Mouse (Mus musculus) liver, postnatal 0 days (tissue): ENCODE measurements at regions not wholly inside any gene's neighbourhood (a gene's known extent, or its start where the extent isn't known, plus 50 kb on each side); places are given as distances from the start of the nearest gene placed in this dataset.
A peak's percentile ranks its signal among the peaks of the same experiment; 100 is the strongest.

Experiments
- ATAC-seq: fragments of 200-750 bp; cut with Nextera tagmentation; 2 replicates; pipeline ENCODE4 v1.8.0; 2017; ENCODE audit warnings: mild to moderate bottlenecking, moderate library complexity
- DNase-seq: peaks from one replicate; pipeline ENCODE4 v3.0.0-alpha.2; 2016
- H3K27ac ChIP-seq: fragments of 300-500 bp; sonication (generic); 2 replicates; pipeline ENCODE4 v1.5.1; 2014; ENCODE audit warnings: antibody characterized with exemption, moderate library complexity, mild to moderate bottlenecking, low read depth
- H3K27me3 ChIP-seq: fragments of 300-500 bp; sonication (generic); 2 replicates; pipeline ENCODE4 v1.6.1; 2014; ENCODE audit warnings: low read length, control low read depth, mixed read lengths; ENCODE audit not compliant: insufficient read depth
- H3K36me3 ChIP-seq: fragments of 300-500 bp; sonication (generic); replicated peaks from 2 replicates; pipeline ENCODE4 v1.6.1; 2014; ENCODE audit warnings: mild to moderate bottlenecking, control low read depth, low read length, moderate library complexity, mixed read lengths; ENCODE audit not compliant: insufficient read depth
- H3K4me1 ChIP-seq: fragments of 300-500 bp; sonication (generic); 2 replicates; pipeline ENCODE4 v1.6.1; 2014; ENCODE audit warnings: antibody characterized with exemption, mild to moderate bottlenecking, control low read depth; ENCODE audit not compliant: insufficient read depth
- H3K4me2 ChIP-seq: fragments of 300-500 bp; sonication (generic); 2 replicates; pipeline ENCODE4 v1.6.1; 2014; ENCODE audit warnings: low read depth, mild to moderate bottlenecking, low read length, moderate library complexity, mixed read lengths
- H3K4me3 ChIP-seq: fragments of 300-500 bp; sonication (generic); 2 replicates; pipeline ENCODE4 v1.5.1; 2014; ENCODE audit warnings: low read depth, low read length
- H3K9ac ChIP-seq: fragments of 300-500 bp; sonication (generic); replicated peaks from 2 replicates; pipeline ENCODE4 v1.6.1; 2014; ENCODE audit warnings: mild to moderate bottlenecking, moderate library complexity
- H3K9me3 ChIP-seq: fragments of 300-500 bp; sonication (generic); 2 replicates; pipeline ENCODE4 v1.6.1; 2016; ENCODE audit warnings: mild to moderate bottlenecking, control low read depth, low read length, mixed read lengths
- CTCF ChIP-seq: sonication (generic); IDR thresholded peaks from 2 replicates; pipeline ENCODE4 v1.5.1; 2016; ENCODE audit warnings: antibody characterized with exemption, low read depth
- EP300 ChIP-seq: IDR thresholded peaks from 2 replicates; pipeline ENCODE4 v1.6.1; 2016; ENCODE audit warnings: antibody characterized with exemption, low read depth, mild to moderate bottlenecking
- WGBS: fragments of 180-500 bp; shearing (Covaris S2); extraction: QIAGEN DNeasy Blood & Tissue Kit; methylation state at CpG from one replicate; pipeline ENCODE4 v1.1.7; 2014; ENCODE audit not compliant: insufficient replicate concordance; 5-methylcytosine and 5-hydroxymethylcytosine counted together

GRCm38 (mm10) chr5:97300861-97301260, 91.3 kb downstream of the Naa11 start:
- no peak for TF ChIP-seq EP300
- TF ChIP-seq CTCF, result no peak
- no peak overlapping the region for H3K4me3 ChIP-seq
- WGBS, result 71% methylated on average over 5 of the region's 5 CpGs
- H3K4me1 ChIP-seq, result no peaks in the 10 kb centered on the region
- H3K9me3 ChIP-seq, result no peaks in the 10 kb centered on the region
- ATAC-seq, result no peak
- H3K27me3 ChIP-seq, result no peaks in the 10 kb centered on the region
- no peaks in the 10 kb centered on the region for H3K36me3 ChIP-seq
- no peak overlapping the region for H3K27ac ChIP-seq
- no peak overlapping the region for H3K9ac ChIP-seq
- no peak overlapping the region for H3K4me2 ChIP-seq
- no peak for DNase-seq

- no peak overlapping the region for H3K27ac ChIP-seq
- no peak for ATAC-seq
Observed at GRCm38 (mm10) chr5:97300114-97300840, 91.9 kb downstream of the Naa11 start.

GRCm38 (mm10) chr5:97299631-97300030, 92.5 kb downstream of the Naa11 start:
- H3K4me1 ChIP-seq, result no peaks in the 10 kb centered on the region

More at GRCm38 (mm10) chr5:97300114-97300840, 91.9 kb downstream of the Naa11 start:
- Histone ChIP-seq H3K4me2 (no peak overlapping the region), H3K4me1 (no peaks in the 10 kb centered on the region), H3K36me3 (no peaks in the 10 kb centered on the region), H3K27me3 (no peaks in the 10 kb centered on the region), H3K4me3 (no peak overlapping the region), H3K9ac (no peak overlapping the region), H3K9me3 (no peaks in the 10 kb centered on the region)
- DNase-seq, result no peak
- 64% methylated on average over 6 of the region's 6 CpGs for WGBS
- TF ChIP-seq CTCF (no peak), EP300 (peak; percentile 40; the same call in 1 of the 2 replicates)

GRCm38 (mm10) chr5:97296213-97296612, 96.0 kb downstream of the Naa11 start:
- H3K9me3 ChIP-seq, result no peaks in the 10 kb centered on the region
- ATAC-seq, result no peak
- no peak overlapping the region for H3K27ac ChIP-seq
- no peak for DNase-seq
- TF ChIP-seq CTCF, result no peak
- TF ChIP-seq EP300, result no peak
- H3K4me3 ChIP-seq, result no peak overlapping the region
- no peaks in the 10 kb centered on the region for H3K4me1 ChIP-seq
- no peak overlapping the region for H3K9ac ChIP-seq
- H3K36me3 ChIP-seq, result no peaks in the 10 kb centered on the region
- no peak overlapping the region for H3K4me2 ChIP-seq
- WGBS, result 52% methylated on average over 3 of the region's 3 CpGs
- no peaks in the 10 kb centered on the region for H3K27me3 ChIP-seq

More at GRCm38 (mm10) chr5:97299631-97300030, 92.5 kb downstream of the Naa11 start:
- no peak overlapping the region for H3K4me2 ChIP-seq
- no peaks in the 10 kb centered on the region for H3K9me3 ChIP-seq
- 71% methylated on average over 5 of the region's 5 CpGs for WGBS
- no peak overlapping the region for H3K9ac ChIP-seq
- no peaks in the 10 kb centered on the region for H3K36me3 ChIP-seq
- no peak overlapping the region for H3K27ac ChIP-seq
- TF ChIP-seq EP300 (no peak), CTCF (no peak)
- H3K4me3 ChIP-seq, result no peak overlapping the region
- ATAC-seq, result no peak
- DNase-seq, result no peak
- no peaks in the 10 kb centered on the region for H3K27me3 ChIP-seq

GRCm38 (mm10) chr5:97290166-97290681, 102.0 kb downstream of the Naa11 start:
- Histone ChIP-seq H3K36me3 (no peaks in the 10 kb centered on the region), H3K27me3 (no peaks in the 10 kb centered on the region), H3K4me3 (no peak overlapping the region), H3K27ac (no peak overlapping the region), H3K9ac (no peak overlapping the region), H3K4me1 (no peaks in the 10 kb centered on the region), H3K4me2 (no peak overlapping the region), H3K9me3 (no peaks in the 10 kb centered on the region)
- 64% methylated on average over 2 of the region's 2 CpGs for WGBS
- TF ChIP-seq EP300 (no peak), CTCF (no peak)
- ATAC-seq (no peak), DNase-seq (no peak)

GRCm38 (mm10) chr5:97289401-97290165, 102.6 kb downstream of the Naa11 start:
- no peaks in the 10 kb centered on the region for H3K36me3 ChIP-seq
- H3K4me2 ChIP-seq, result no peak overlapping the region
- no peak for TF ChIP-seq EP300
- TF ChIP-seq CTCF, result no peak
- DNase-seq, result no peak
- H3K27ac ChIP-seq, result no peak overlapping the region
- no peaks in the 10 kb centered on the region for H3K9me3 ChIP-seq
- no peak for ATAC-seq
- 63% methylated on average over 8 of the region's 8 CpGs for WGBS
- H3K9ac ChIP-seq, result no peak overlapping the region
- no peak overlapping the region for H3K4me3 ChIP-seq
- H3K4me1 ChIP-seq, result no peaks in the 10 kb centered on the region
- no peaks in the 10 kb centered on the region for H3K27me3 ChIP-seq
